Mouse (Mus musculus) cerebellum, adult 11-12 months (tissue): ENCODE data around the gene Catsperg1.

Experiments
- DNase-seq: peaks from one replicate; pipeline ENCODE4 v3.0.0; 2022

Catsperg1 gene

GRCm38 (mm10) chr7:29213675-29214082 lies at the start of gene Catsperg1:
Gene Catsperg1 (minus strand): TSS chr7:29214035.
- DNase-seq = peak; percentile 50

- DNase-seq = no peak
These were observed 48.3 kb upstream of the Catsperg1 start for GRCm38 (mm10) chr7:29262151-29262550.

GRCm38 (mm10) chr7:29259781-29260730 lies 46.2 kb upstream of the Catsperg1 start:
- no peak for DNase-seq

- DNase-seq = no peak
These were observed 43.5 kb upstream of the Catsperg1 start for GRCm38 (mm10) chr7:29257368-29257767.

GRCm38 (mm10) chr7:29255875-29256274 lies 42.0 kb upstream of the Catsperg1 start:
- DNase-seq = no peak

- DNase-seq = no peak
These were observed 40.0 kb upstream of the Catsperg1 start for GRCm38 (mm10) chr7:29253842-29254241.

GRCm38 (mm10) chr7:29251166-29251565 lies 37.3 kb upstream of the Catsperg1 start:
- no peak for DNase-seq

- no peak for DNase-seq
These were observed 34.5 kb upstream of the Catsperg1 start, which contains the start of gene 2200002D01Rik for GRCm38 (mm10) chr7:29248261-29248841. Gene 2200002D01Rik (minus strand): TSS chr7:29248466.

GRCm38 (mm10) chr7:29247706-29248105 lies 33.9 kb upstream of the Catsperg1 start:
- DNase-seq = no peak

GRCm38 (mm10) chr7:29247314-29247700 lies 33.5 kb upstream of the Catsperg1 start:
- DNase-seq = peak; percentile 61

GRCm38 (mm10) chr7:29246619-29247313 lies 32.9 kb upstream of the Catsperg1 start:
- no peak for DNase-seq

GRCm38 (mm10) chr7:29246015-29246414 lies 32.2 kb upstream of the Catsperg1 start:
- no peak for DNase-seq

GRCm38 (mm10) chr7:29244732-29245416 lies 31.0 kb upstream of the Catsperg1 start:
- no peak for DNase-seq

GRCm38 (mm10) chr7:29238019-29238967 lies 24.5 kb upstream of the Catsperg1 start, which contains the start of gene Yif1b:
Gene Yif1b (plus strand): TSS chr7:29238329.
- peak; percentile 99 for DNase-seq

- DNase-seq = peak; percentile 61
These were observed 23.8 kb upstream of the Catsperg1 start for GRCm38 (mm10) chr7:29237596-29237995.

- no peak for DNase-seq
These were observed 22.8 kb upstream of the Catsperg1 start for GRCm38 (mm10) chr7:29236593-29236992.

- no peak for DNase-seq
These were observed 20.8 kb upstream of the Catsperg1 start for GRCm38 (mm10) chr7:29234661-29235060.

- no peak for DNase-seq
These were observed 19.9 kb upstream of the Catsperg1 start for GRCm38 (mm10) chr7:29233745-29234144.

- no peak for DNase-seq
These were observed 18.6 kb upstream of the Catsperg1 start, which contains the start of gene Kcnk6 for GRCm38 (mm10) chr7:29232247-29233013. Gene Kcnk6 (minus strand): TSS chr7:29232515.

GRCm38 (mm10) chr7:29231517-29231916 lies 17.7 kb upstream of the Catsperg1 start:
- no peak for DNase-seq

- no peak for DNase-seq
These were observed 16.7 kb upstream of the Catsperg1 start for GRCm38 (mm10) chr7:29230560-29230959.
